Mouse (Mus musculus) testis, adult 2 months (tissue): Measurements from ENCODE around the gene Spata31d1d. TPM values are rescaled to one million over a fixed set of nuclear protein-coding genes. Genes with fewer than 3 reads are reported as not detected.

Experiments
- H3K27ac ChIP-seq: fragments of 200-500 bp; 2 replicates; pipeline ENCODE4 v1.5.1; 2012; ENCODE audit warnings: low read depth, low read length; ENCODE audit not compliant: control insufficient read depth, insufficient read depth
- H3K27me3 ChIP-seq: fragments of 200-500 bp; 2 replicates; pipeline ENCODE4 v1.6.1; 2012; ENCODE audit warnings: mild to moderate bottlenecking, low read length, moderate library complexity; ENCODE audit not compliant: control insufficient read depth, insufficient read depth
- H3K36me3 ChIP-seq: fragments of 200-500 bp; 2 replicates; pipeline ENCODE4 v1.6.1; 2012; ENCODE audit warnings: mild to moderate bottlenecking, low read length; ENCODE audit not compliant: control insufficient read depth, insufficient read depth
- H3K4me1 ChIP-seq: fragments of 200-500 bp; 2 replicates; pipeline ENCODE4 v1.6.1; 2012; ENCODE audit warnings: low read length; ENCODE audit not compliant: control insufficient read depth, insufficient read depth
- H3K4me3 ChIP-seq: fragments of 200-500 bp; 2 replicates; pipeline ENCODE4 v1.5.1; 2012; ENCODE audit warnings: low read depth, mild to moderate bottlenecking, low read length, moderate library complexity, mixed read lengths; ENCODE audit not compliant: control insufficient read depth
- CTCF ChIP-seq: fragments of 200-500 bp; IDR thresholded peaks from 2 replicates; pipeline ENCODE4 v1.5.1; 2012; ENCODE audit warnings: low read depth, mild to moderate bottlenecking, inconsistent platforms, low read length, moderate library complexity; ENCODE audit not compliant: control insufficient read depth, insufficient read depth, insufficient replicate concordance
- POLR2A ChIP-seq: fragments of 200-500 bp; IDR thresholded peaks from 2 replicates; pipeline ENCODE4 v1.6.1; 2012; ENCODE audit warnings: low read depth, mild to moderate bottlenecking, inconsistent platforms, low read length, moderate library complexity; ENCODE audit not compliant: control insufficient read depth
- polyA plus RNA-seq: library from polyadenylated mRNA; depleted of rRNA; stranded (reverse); fragments of >200 nt; gene quantifications from 2 replicates; pipeline ENCODE4 v1.2.3, GENCODE M21; 2012

Gene Spata31d1d
- polyA plus RNA-seq, 1 experiment, result 83.7 TPM

DNA sequence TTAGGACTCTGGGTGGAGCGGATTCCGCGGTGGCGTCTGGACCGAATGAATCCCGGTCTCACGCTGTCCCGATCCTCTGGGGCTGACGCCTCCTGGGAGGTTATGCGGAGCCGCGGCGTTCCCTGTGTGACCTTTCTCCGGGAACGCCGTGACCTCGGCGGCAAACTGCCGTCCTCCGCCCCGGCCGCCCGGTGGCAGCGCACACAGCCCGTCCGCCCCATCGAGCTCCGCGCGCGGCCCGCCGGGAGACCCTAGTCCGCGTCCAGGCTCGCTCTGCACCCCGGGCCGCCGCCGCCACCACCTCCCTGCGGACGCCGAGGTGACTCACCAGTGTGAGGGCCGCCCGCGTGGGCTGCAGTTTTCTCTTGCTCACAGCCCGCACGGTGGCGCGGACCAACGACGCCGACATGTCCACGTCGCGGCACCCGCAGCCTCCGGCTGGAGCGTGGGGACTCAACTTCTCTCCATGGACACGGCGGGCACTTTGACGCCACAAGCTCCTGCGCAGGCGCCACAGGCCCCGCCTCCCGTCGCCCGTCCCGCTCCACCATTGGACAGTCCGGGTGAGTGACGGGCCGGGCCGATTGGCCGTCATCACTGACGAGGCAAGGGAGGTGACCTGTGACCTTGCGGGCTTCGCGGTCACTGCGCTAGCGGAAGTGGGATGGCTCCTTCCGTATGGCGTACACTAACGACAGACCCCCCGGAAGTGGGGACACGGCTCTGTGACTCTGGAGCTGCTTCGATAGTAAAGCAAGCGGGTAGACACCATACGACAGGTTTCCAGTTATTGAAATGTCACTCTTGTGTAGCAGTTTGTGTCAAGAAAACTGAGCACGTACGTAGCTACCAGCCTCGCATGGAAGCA is 38.0 kb upstream of the Spata31d1d start, which contains the start of gene Isca1:
Isca1 (minus strand) TSS at position 515 of the 868 bp plus-strand sequence.
- no peaks in the 10 kb centered on the region for H3K27me3 ChIP-seq
- TF ChIP-seq POLR2A (peak; percentile 89), CTCF (no peak)
- H3K27ac ChIP-seq, result peak within 1 kb of the TSS; percentile 96
- H3K4me1 ChIP-seq, result peaks cover 12% of the 10 kb centered on the region
- no peaks in the 10 kb centered on the region; the same call in none of the 2 replicates for H3K36me3 ChIP-seq
- H3K4me3 ChIP-seq, result peak within 1 kb of the TSS; percentile 88

DNA sequence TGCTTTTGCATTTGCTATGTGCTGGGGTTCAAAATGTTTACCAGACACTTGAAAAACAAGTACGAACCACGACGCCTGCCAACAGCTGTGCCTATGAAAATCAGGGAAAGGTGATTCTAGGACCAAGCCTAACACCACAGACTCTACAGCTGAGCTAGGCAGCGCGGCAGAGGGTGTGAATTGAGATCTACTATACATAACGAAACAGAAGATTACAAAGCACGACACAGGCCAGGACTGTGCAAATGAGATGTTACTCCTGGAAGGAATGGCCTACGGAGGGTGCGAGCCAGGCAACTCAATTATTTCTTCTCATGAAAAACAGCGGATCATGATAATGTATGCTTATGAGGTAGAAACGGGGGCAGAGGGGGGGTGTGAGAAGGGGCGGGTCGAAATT is 37.0 kb upstream of the Spata31d1d start:
- Histone ChIP-seq H3K27ac (peak overlapping the region; percentile 52; the same call in 1 of the 2 replicates), H3K36me3 (no peaks in the 10 kb centered on the region; the same call in none of the 2 replicates), H3K4me1 (peaks cover 12% of the 10 kb centered on the region), H3K27me3 (no peaks in the 10 kb centered on the region), H3K4me3 (peak overlapping the region; percentile 88)
- TF ChIP-seq POLR2A (no peak), CTCF (no peak)

DNA sequence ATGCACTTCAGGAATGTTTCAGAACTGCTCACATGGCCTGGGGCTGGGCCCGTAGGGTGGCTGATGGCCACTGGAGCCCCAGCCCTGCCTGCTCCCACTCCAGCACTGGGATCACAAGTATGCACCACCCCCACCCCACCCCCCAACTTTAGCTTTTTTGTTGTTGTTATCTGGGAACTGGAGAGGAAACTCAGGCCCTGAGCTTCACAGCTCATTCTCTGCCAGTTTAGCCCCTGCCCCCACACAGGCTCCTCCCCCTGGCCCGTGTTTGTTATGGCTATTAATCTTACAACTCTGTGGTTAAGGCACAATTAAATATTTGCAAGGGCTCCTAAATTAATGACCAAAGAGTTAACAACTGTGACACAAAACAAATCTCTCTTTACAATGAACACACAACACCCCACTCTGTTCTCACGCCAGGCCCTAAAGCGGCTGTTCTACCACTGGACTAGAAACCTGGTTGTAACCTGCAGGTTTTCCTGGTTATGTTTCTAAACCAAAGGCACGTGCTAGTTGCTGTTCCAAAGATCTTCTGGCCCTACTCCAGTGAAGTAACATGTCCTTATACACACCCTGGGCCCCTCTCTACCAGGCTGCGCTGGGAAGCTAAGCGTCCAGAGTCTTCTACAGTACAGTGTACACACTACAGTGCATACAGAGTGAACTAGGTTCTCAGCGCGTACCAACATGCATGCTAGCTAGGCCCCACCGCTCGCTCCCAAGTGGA is 35.4 kb upstream of the Spata31d1d start:
- no peak for TF ChIP-seq POLR2A
- Histone ChIP-seq H3K27ac (no peak overlapping the region), H3K4me1 (peaks cover 12% of the 10 kb centered on the region), H3K4me3 (no peak overlapping the region; the same call in 1 of the 2 replicates), H3K27me3 (no peaks in the 10 kb centered on the region), H3K36me3 (no peaks in the 10 kb centered on the region; the same call in none of the 2 replicates)

DNA sequence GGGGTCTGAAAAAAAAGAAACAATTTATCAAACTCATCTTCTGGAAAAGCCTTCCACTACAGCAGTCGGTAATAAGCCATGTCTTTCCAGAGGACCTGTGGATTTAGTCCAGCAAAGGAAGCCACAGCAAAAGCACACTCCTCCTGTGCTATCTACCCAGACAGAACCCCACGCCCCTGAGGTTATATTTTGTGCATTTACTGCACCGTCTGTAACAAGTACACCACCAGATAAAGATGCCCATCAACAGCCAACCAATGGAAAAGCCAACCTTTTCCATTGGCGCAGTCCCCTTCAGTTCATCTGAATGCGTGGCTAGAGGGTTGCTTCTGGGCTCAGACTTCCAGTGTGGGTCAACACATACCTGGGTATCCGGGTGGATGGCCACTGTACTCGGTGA is 31.2 kb upstream of the Spata31d1d start:
- Histone ChIP-seq H3K4me1 (peaks cover 6% of the 10 kb centered on the region), H3K4me3 (no peak overlapping the region), H3K36me3 (no peaks in the 10 kb centered on the region; the same call in 1 of the 2 replicates), H3K27ac (no peak overlapping the region), H3K27me3 (no peaks in the 10 kb centered on the region)
- TF ChIP-seq CTCF (no peak), POLR2A (no peak)

DNA sequence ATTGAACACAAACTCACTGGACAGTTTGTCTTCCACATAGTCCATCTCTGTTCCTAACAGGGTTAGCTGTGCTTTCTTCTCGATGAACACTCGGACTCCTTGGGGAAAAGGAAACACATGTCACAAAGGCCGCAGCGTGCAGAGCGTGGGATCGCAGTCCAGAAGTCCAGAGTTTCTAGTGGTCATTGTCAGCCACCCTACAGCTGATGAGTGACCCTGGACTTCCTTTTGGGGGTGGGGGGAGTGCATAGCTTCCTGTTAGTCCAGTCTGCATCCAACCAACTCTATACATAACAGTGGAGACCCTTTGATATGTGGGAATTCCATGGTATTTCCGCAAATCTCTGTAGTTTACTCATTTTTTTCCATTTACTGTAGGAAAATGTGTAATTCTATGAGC is 25.4 kb upstream of the Spata31d1d start:
- no peak for TF ChIP-seq POLR2A
- TF ChIP-seq CTCF, result no peak

DNA sequence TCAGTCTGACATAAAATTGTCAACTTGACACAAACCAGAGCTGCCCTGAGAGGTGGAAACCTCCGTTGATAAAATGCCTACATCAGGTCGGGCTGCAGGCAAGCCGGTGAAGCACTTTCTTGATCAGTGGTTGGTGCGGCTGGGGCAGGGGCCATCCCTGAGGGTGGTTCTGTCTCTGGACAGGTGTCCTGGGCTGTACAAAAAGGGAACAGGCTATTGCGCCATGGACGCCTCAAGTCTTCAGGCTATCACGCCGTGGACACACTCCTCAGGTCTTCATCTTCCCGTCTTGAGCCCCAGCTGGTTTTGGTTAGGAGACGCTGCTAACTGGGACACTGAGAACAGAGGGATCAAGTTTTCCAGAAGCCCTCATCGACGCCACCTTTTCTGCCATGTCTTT is 18.8 kb upstream of the Spata31d1d start:
- no peak overlapping the region for H3K27ac ChIP-seq
- no peaks in the 10 kb centered on the region for H3K4me1 ChIP-seq
- TF ChIP-seq POLR2A (no peak), CTCF (no peak)
- no peaks in the 10 kb centered on the region for H3K36me3 ChIP-seq
- no peaks in the 10 kb centered on the region for H3K27me3 ChIP-seq
- no peak overlapping the region for H3K4me3 ChIP-seq

More for the DNA sequence above, 25.4 kb upstream of the Spata31d1d start:
- no peaks in the 10 kb centered on the region for H3K27me3 ChIP-seq
- no peak overlapping the region for H3K4me3 ChIP-seq
- H3K4me1 ChIP-seq, result no peaks in the 10 kb centered on the region
- no peak overlapping the region for H3K27ac ChIP-seq
- no peaks in the 10 kb centered on the region for H3K36me3 ChIP-seq

DNA sequence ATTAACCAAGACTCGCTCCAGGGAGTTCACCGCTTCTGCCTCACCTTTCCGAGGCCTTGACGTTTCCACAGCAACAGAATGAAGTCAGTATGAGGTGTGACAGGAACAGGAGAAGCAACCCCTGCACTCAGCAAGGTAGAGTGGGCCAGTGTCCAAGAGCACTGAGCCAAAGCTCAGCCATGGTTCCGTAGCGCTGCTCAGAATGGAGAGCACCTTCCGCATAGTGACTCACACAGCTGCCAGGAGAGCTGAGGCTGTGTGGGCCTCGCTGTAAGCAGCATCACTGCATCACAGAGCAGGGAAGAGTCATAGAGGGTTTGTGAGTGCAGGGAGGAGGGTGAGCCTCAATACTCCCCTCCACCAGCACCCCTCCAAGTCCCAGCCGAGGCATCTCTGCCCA is 15.2 kb upstream of the Spata31d1d start, which contains the start of gene 1700014D04Rik:
1700014D04Rik (minus strand) TSS at position 42 of the 400 bp plus-strand sequence.
- Histone ChIP-seq H3K36me3 (no peaks in the 10 kb centered on the region), H3K4me1 (no peaks in the 10 kb centered on the region), H3K4me3 (peak within 1 kb of the TSS; percentile 94), H3K27me3 (no peaks in the 10 kb centered on the region), H3K27ac (peak within 1 kb of the TSS; percentile 94)
- TF ChIP-seq POLR2A, result peak; percentile 55; the same call in 1 of the 2 replicates
- no peak for TF ChIP-seq CTCF
